Mouse (Mus musculus): Measurements from ENCODE around the gene Rhoh.

- TF ChIP-seq CTCF (conservative IDR thresholded peaks at IDR 0.05; ENCODE audit: insufficient read depth, insufficient read length, low read depth, low read length) = no peak
- no peak for TF ChIP-seq POLR2A (IDR thresholded peaks at IDR 0.05; ENCODE audit: low read depth, low read length)
Observed at GRCm38 (mm10) chr5:65828261-65828660, 32.8 kb upstream of the Rhoh start.
